Mouse (Mus musculus) ovary, postnatal 10 days (tissue): ENCODE measurements around the gene Nectin4.

Experiments used
- DNase-seq: peaks from one replicate; pipeline ENCODE4 v3.0.0; 2022; ENCODE audit warnings: low spot score

Nectin4 gene

DNA sequence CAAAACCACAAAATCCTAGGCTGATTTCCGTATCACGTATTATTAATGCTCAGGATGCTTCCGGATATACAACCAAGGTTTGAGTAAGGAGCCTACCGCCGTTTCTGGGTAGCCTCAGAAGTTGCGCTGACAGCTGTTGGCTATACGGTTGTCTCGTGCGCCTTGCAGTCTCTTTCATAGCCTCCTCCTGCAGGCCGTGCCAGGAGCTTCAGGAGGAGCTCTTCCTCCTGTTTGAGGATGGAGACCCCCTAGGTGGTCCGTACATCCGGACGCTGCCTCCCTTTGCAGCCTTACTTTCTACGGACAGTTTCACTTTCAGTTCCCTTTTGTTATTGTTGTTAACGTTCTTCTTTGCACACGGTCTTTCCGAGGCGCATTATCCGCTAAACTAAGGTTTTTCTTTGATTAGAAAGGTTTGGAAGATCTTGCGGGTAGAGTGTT is 42.1 kb downstream of the Nectin4 start:
- no peak for DNase-seq

DNA sequence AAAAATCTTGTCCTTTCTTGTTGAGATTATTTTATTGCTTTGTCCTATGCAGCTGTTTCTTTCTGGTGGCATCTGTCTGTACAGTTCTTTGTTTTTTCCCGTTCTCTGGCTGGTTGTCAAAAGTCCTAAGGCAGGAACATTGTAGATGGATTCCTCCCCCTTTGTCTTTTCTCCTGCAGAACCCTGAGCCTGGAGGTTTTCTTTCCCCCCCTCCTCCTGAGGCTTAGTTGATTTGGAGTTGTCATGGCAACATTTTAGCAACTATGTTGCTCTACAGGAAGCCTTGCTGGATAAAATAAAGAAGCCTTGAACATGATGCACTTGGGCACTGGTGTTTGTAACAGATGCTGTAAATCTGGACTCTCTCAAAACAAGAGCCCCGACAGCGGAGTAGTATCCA is 42.5 kb downstream of the Nectin4 start:
- DNase-seq = no peak

DNA sequence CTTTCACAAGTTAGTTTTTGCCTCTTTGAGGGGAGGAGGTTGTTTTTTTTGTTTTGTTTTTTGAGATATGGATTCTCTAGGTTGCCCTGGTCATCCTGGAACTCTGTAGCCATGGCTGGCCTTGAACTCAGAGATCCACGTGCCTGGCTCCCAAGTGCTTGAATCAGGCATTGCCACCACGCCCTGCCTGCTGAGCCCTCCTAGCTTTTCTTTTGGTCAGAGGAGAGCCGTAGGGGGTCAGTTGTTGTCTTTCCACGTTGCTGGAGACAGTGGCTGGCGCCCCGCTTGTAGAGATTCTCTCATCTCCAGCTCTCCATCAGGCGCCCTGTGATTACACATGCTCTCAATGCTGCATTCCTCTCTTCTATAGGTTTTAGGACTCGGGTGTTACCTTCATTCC is 43.7 kb downstream of the Nectin4 start:
- DNase-seq = no peak

DNA sequence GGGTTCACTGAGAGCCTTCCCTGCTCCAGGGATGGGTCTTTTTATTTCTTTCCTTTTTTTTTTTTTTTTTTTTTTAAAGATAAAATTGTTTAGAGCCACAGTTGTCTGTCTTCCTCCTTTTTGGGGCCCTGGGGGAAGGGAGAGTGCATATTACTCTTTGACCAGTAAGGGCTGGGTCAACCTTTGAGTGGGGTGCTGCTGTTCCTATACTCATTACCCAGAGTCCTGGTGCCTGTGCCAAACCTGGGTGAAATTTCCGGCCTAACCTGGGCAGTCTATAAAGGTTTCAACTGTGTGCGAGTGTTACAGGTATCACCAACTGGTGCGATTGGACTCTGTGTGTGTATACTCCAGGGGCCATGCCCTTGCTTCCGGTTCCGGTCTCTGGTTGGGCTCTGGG is 48.8 kb downstream of the Nectin4 start, which contains the start of gene Tstd1:
Tstd1 (plus strand) TSS at position 213 of the 400 bp plus-strand sequence.
- no peak for DNase-seq

DNA sequence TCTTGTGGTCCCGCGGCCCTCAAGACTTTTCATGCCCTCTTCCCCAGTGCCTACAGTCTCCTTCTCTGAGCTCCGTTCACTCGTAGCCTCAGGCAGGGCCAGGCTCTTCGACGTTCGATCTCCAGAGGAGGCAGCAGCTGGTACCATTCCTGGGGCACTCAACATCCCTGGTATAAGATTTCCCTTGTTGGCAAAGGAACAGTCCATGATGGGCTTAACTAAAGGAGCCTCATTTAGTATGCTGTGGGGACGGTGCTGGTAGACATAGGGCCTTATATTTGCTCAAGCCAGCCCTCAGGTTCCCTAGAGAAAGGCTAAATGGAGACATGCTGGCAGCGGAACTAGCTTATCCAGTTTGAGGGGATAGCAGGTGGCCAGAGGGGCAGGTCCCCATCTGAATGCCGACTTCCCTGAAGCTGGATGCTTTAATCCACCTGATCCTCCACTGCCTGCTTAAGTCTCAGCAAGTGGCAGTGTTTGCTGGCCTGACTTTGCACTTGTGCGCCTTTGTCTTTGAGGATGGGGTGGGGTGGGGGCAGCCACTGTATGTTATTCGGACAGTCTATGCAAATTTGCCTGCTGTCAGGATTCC is 49.5 kb downstream of the Nectin4 start:
- no peak for DNase-seq

DNA sequence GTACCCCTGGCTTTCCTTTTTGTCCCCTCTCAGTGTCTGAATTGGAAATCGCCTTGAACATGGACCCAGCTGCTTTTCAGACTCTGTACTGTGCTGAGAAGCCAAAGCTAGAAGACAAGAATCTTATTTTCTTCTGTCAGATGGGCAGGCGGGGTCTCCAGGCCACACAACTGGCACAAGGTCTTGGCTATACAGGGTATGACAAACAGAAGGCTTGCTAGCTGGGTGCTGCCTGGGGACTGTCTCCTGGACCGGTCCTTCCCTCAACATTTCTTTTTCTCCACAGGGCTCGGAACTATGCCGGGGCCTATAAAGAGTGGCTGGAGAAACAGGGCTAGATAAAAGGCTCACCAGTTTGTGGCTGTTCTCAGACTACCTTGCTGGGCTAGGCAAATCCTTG is 50.0 kb downstream of the Nectin4 start:
- no peak for DNase-seq

DNA sequence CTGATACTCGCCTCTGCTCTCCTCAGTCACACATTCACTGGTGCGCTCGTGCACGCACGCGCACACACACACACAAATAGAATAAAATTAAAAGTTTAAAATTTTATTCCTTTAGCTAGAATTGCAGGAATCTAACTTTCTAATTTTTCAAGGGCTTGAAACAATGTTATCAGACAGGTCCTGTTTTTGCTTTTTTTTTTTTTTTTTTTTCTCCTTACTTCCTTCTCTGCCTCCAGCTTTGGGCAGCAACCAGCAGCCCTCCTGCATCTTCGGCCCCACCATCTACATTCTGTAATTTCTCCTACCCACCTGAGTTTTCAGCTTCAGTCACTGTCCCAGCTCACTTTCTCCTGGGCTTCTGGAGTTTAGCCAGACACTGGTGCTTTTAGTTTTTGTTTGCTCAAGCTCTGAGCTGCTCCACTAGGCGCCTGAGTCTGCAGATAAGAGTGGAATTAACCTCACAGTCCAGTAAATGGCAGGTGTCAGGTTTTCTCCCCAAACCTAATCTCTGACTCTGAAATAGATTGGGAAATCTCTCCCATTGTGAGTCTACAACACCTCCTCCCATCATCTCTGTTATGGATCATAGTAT is 52.7 kb downstream of the Nectin4 start:
- no peak for DNase-seq

DNA sequence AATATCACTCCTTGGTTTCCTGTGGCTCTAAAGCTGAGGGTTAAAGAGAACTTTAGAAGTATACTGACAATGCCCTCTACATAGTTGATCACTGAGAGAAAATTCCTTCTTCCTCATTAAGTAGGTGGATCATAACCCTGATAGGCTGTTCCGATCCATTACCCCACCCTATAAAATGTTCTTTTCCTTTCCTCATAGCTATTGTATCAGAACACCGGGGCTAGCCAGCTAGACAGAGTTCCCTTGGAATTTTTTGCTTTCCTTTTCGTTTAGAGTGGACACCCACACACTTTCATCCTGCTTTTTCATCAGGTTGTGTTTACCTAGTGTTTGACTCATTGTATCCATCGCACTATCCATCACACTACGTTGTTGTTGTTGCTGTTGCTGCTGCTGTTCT is 54.7 kb downstream of the Nectin4 start:
- no peak for DNase-seq

DNA sequence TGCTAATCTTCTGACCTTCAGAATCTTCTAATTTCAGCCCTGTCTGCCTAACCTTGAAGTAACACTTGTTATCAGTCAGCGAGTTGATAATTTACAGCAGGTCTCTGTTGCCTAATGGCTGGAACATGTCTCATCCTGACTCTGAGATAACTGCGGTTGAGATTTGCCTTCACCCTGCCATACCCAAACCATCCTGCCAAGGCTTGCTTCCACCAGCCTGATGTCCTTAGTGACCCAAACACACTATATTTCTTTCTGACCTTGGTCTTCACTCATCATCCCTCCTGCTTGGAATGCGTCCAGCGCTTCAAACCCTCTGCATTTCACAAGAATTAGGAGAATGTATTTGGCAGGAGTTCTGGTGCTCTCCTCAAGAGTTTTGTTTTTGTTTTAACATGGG is 55.2 kb downstream of the Nectin4 start:
- DNase-seq = no peak

DNA sequence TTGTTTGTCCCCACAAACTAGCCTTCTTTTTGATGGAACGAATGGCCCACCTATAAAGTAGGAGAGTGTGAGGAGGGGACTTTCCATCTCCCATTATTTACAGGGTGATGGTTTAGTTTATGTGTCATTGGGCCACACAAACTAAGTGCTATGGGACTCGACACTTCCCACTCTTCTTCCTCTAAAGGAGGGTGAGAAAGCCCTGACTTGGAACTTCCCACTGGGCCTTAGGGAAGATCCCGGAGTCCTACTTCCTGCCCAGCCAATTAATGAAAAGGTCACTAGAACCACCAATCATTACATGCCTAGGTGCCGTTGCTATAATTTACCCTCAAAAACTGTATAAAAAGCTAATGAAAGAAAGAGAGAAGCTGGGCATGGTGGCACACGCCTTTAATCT is 62.3 kb downstream of the Nectin4 start:
- no peak for DNase-seq

DNA sequence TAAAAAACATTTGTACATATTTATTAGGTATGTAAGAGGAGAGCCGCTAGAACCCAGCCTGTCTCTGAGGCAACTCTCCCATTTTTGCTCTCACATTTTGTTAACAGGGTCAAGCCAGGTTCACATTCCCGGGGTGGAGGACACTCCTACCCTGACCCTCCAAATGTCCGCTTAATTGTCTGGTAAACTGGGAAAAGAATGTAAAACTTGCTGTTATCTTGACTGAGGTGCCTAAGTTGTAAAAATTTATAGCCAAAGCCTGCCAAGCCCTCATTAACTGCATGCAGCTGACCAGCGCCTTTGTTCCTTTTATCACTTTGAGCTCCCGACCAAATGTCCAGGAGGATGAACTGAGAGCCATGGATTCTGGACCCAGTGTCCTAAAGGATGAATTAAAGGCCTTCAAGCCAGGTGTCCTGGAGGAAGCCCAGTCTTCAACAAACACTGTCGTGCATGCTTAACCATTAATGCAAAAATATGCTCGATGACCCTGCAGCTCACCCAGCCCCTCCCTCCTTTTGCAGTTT is 65.5 kb downstream of the Nectin4 start:
- DNase-seq = no peak

DNA sequence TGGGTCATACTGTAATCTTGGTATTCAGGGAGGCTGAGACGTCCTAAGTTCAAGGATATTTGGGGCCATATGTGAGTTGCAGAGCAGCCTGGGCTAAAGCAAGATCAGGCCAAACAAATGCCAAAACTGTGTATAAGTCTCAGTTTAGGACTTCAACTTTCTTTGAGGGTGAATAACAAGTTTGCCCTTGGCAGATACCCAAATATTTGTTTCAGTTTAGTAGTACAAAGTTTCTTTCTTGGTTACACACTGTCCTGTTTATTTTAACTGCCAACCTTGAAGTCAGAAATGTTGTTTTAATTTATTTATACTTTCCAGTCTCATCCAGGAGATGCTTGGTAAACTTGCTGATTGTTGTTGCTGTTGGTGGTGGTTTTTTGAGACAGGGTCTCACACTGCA is 66.1 kb downstream of the Nectin4 start:
- no peak for DNase-seq

DNA sequence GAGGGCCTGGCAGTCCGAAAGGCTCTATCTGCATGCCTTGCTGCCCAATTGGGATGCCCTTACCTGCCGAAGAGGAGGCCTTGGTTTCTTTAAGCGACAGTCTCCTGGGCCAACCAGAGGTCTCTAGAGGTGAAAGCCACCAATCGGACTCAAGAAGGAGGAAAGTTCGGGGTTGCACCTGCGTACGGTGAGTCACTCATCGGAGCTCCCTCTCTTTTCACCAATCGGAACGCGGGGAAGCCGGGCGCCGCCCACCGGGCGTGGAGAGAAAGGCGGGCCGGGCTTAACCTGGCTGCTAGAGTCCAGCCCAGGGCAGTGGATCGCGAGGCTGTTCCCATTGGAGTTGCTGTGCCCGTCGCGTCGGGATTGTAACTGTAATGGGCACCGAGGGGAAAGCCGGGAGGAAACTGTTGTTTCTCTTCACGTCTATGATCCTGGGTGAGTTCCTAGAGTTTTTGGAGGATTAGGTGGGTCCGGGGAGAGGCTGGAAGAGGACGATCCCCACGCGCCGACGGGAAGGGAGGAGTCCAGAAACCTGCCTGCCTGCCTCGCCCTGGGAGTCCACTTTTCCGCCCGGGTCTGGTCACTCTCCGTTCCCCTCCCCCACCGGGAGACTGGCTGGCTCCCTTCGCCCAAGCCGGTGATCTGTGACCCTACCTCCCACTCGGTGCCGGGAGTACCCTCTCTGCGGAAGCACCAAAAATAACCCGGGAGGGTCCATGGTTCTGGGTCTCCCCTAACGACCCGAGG is 67.5 kb downstream of the Nectin4 start, which contains the start of gene F11r:
F11r (plus strand) TSS at position 272 of the 750 bp plus-strand sequence.
- DNase-seq = peak; percentile 80
